Mouse (Mus musculus) heart, adult 11 months (tissue): ENCODE measurements at regions not wholly inside any gene's neighbourhood (a gene's known extent, or its start where the extent isn't known, plus 50 kb on each side); places are given as distances from the start of the nearest gene placed in this dataset.

Experiments
- DNase-seq: peaks from one replicate; pipeline ENCODE4 v3.0.0; 2022

- no peak for DNase-seq
Measured at GRCm38 (mm10) chr3:39248712-39249111, 362.0 kb downstream of the Fat4 start.

GRCm38 (mm10) chr3:39249224-39249892, 362.6 kb downstream of the Fat4 start:
- DNase-seq, result no peak

- DNase-seq, result no peak
Measured at GRCm38 (mm10) chr3:39253076-39253475, 366.3 kb downstream of the Fat4 start.

DNA sequence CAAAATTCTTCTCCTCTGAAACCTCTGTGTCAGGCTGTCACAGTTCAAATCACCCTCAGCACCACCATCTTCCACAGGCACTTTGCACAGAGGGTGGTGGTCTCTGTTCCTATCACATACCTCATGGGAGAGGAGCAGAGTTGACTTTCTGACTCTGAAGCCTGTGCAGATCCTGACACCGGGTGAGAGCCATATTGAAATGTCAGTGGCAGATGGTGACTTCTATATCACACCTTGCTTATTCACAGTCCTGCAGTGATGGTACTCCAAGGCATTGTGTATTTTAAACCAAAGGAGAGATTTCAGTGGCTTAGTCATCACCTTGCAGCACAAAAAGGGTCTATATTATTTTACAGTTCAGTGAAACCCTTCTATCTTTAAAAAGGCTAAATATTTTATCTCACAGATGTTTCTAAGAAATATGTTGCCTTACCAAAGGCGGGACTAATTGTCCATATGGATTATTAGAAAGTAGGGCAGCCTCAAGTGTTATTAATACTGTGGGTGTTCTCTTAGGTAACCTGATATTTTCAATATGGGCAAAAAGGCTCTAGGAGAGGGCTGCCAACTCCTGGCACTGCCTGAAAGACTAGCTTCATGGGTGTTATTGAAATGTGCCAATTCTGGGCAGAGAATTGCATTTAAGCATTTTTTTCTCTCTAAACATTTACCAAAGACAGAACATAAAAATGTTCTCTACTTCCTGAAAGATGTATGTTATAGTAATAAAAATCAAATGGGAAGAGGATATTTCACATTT, 378.1 kb downstream of the Fat4 start:
- no peak for DNase-seq

DNA sequence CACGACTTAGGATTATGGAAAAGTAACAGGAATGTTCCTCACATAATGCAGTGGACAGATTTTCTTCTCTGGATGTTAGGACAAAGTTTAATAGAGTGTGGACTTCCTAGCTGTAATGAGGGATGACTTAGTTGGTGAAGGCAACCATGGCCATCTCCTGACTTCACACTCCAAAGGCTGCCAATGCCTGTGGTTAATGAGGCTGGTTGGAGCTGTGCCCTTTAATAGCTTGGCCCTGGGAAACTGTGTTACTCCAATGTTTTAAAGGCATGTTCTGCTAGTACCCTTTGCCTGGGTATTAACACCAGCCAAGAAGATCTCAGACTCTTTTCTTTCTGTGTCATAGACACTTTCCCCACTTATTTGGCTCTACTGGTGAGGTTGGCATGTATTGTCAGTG, 378.9 kb downstream of the Fat4 start:
- DNase-seq, result no peak

DNA sequence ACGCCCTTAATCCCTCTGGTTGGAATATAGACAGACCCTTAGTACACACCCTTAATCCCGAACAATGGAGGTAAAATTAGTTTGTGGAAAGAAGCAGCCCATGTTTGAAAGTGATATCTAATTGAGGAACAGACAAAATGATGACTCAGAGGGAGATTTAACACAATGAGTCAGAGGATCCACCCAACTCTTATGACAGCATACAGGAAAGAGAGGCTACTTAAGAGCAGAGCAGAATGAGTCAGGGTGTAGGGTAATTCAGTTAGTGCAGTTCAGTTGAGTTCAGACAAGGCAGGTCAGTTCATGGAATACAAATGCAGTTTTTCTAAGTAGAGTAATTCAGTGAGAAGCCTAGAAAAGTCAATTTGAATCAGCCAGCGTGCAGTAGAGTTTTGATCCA, 382.6 kb downstream of the Fat4 start:
- no peak for DNase-seq

DNA sequence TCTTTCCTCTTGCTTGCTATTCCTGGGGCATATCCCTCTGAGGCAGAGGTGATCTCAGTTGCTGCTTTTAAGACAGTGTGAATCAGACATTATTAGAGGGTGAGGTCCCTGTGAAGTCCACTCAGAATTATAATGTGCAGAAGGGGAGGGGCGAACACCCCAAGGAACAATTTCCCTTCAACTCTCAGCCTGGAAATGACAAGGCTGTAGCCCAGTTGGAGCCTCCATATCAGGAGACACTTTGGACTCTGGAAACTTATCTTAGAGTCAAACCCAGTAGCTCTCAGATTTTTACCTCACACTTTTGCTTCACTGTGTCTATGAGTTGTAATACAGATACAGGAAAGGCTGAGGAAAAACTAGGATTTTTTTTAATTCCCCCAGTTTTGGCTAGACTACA, 385.9 kb downstream of the Fat4 start:
- DNase-seq, result no peak

DNA sequence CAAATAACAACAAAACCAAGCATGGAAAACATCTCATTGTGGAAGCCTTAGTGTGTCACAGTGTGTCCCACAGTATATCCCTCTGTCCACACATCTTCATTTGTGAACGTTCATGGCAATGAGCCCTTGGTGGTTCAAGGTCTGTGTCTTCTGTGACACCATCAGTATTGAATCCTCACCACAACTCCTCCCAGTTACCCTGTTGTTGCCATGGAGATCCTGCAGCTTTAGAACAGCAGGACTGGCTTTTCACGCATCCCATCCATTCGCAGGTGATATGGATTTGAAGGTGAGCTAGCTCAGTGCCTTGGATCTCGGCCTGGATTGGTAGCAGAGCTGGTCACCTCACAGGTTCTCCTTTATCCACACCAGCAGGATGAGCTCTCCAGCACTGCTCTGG, 390.2 kb downstream of the Fat4 start:
- no peak for DNase-seq

DNA sequence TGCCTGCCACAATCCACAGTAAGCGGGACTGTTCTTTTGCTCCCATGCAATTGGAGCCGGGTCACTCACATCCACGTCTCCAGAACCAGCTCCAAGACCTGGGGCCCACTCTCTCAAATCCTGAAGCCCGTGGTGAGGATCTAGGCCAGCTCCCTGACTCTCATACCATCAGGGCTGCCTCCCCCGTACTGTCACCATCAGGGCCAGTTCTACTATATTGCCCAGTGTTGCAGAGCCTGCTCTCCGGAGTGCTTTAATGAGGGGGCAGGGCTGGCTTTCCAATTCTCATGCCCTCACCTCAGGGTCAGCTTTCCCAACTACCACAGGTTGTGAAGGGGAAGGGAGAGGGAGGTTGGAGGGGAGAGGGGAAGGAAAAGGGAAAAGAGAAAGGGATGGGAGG, 390.6 kb downstream of the Fat4 start:
- no peak for DNase-seq

- no peak for DNase-seq
Measured at GRCm38 (mm10) chr3:39295255-39295654, 408.5 kb downstream of the Fat4 start.

GRCm38 (mm10) chr3:39296257-39296656, 409.5 kb downstream of the Fat4 start:
- no peak for DNase-seq

- no peak for DNase-seq
Measured at GRCm38 (mm10) chr3:39309487-39309886, 422.7 kb downstream of the Fat4 start.

GRCm38 (mm10) chr3:39313563-39313962, 426.8 kb downstream of the Fat4 start:
- no peak for DNase-seq

DNA sequence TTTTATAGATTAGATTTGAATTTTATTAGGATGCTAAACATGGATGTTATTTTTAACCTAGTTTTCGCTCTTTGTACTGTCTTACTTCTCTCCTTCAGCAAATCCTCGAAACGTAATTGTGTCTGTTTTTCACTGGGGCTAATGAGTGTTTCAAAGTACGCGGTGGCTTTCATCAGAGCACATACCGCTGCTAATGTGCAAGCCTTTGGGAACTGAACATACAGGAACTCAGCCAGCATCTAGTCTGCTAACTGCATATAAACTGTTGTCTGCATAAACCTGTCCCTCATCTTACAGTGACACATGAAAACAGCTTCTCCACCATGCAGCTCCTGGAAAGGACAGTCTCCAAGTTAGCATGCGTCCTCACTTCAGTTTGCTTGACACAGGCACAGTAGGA, 434.1 kb downstream of the Fat4 start:
- no peak for DNase-seq

DNA sequence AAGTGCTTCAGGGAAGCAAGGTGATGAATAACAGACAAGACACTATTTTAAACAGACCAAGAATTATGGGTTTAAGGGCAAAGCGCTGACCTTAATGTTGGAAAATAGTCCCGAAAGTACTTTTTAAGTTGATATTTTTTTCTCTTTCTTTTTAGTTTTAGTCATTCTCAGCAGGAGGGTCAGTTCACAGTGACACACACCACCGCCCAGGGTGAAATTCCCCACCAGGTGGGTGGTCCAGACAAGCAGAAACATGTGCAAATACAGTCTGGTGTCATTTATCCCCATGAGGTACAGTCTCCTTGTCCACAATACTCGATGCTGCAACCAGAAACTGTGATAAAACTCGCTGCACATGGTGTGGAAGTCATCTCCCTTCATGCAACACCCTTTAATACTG, 435.5 kb downstream of the Fat4 start:
- no peak for DNase-seq

- no peak for DNase-seq
Measured at GRCm38 (mm10) chr3:39335612-39336230, 449.0 kb downstream of the Fat4 start.

- DNase-seq, result no peak
Measured at GRCm38 (mm10) chr3:39341161-39341687, 454.5 kb downstream of the Fat4 start.

- no peak for DNase-seq
Measured at GRCm38 (mm10) chr3:39344078-39344477, 457.3 kb downstream of the Fat4 start.

DNA sequence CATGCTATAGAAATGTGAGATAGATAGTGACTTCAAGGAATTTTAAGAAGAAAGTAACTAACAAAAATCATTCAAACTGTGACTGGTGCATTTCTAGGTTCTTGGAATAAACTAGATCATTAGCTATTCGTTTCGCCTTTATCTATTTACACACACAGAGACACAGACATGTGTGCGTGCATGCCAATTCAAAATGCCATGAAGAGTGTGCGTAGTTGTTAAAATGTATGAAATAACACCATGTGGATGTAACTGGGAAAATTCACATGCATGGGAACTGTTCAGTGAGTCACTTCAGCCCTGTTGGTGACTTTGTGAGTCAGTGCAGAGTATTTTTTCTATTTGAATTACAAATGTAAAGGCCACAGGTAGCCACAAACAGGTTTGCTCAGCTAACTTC, 460.8 kb downstream of the Fat4 start:
- no peak for DNase-seq

DNA sequence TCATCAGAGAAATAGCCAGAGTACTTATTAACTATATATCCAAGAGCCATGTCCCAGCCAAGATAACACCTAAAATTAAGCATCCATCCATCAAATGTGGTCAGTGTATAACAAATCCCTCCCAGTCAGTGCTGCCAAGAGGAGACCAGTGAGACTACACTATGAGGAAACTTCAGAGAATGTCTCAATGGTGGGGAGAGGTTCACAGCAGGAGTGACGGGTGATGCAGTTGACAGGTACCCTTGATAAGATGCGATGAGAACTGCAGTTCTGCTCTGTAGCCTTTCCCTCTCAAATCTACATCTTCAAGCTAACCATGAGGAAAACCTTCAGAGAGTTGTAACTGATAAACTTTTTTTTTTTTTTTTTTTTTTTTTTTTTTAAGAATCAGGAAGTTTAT, 470.3 kb downstream of the Fat4 start:
- no peak for DNase-seq

DNA sequence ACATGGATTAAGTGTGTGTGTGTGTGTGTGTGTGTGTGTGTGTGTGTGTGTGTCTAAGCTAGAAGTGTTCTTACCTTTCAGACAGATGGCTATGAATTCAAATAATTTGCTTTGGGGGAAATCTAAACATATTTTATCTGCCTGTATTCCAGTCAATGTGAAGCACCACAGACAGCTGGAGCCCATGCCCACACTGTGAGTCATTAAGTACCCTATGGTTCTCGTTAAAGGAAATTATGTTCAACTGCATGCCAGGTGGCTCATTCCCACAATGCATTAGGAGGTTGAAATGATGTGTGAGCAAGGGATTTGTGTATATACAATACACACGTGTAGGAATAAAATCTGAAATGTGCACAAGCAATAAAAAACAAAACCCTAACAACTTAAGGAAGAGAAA, 473.5 kb downstream of the Fat4 start:
- DNase-seq, result no peak

DNA sequence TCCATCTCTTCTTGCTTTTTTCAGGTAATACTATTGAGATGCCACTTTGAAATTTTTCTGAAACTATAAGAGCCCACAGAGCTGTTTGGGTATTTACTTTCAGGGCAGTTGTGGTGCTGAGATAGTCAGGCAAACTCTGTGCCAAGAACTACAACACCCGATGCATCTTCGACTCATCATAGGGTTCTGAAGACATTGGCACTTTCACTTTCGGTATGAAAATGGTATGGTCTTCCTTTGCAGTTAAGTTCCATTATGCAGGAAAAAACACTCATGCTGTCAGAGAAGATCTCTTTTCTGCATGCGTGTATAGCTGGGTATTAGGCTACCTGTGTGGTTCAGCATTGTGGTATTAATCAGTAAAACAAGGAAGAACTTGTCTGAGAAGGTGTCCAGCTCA, 484.2 kb downstream of the Fat4 start:
- no peak for DNase-seq

GRCm38 (mm10) chr3:39372426-39372950, 485.7 kb downstream of the Fat4 start:
- DNase-seq, result no peak

- no peak for DNase-seq
Measured at GRCm38 (mm10) chr3:39375465-39375864, 488.7 kb downstream of the Fat4 start.
